ENCODE assay signal across 10 mouse cellular contexts in the genomic region with DNA sequence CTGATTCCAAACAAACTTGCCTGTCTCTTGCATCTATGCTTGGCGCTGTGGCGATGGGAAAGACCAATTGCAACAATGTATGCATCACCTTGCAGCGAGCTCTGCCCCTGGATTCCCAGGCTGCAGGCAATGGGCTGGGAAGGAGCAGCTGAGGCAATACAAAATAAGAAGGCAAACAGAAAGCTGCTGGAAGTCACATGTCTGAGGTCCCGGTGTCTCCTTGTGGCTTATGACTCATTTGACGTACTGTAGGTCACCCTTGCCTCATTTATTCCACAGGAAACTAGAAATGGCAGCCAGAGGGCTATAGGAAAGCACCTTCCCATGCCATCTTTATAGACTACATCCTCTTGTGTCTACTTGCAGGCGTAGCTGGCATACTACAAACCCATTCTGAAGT.
"Had no signal": no experiment of that assay in that cellular context is flagged by ENCODE, and none has a peak within 500 bp of the region (broad histone marks: within the 10 kb centered on the region; RNA-seq: fewer than 3 reads in every experiment).

No protein-coding gene starts in this region.

- H3K4me3 ChIP-seq: limb, embryonic 15.5 days; liver, embryonic 12.5 days; megakaryocyte, embryonic 14.5 days; midbrain, embryonic 15.5 days; stomach, embryonic 15.5 days had no signal

- H3K9ac ChIP-seq: limb, embryonic 15.5 days; liver, embryonic 12.5 days; lung, embryonic 14.5 days; midbrain, embryonic 15.5 days; stomach, embryonic 15.5 days had no signal

- H3K4me1 ChIP-seq: megakaryocyte, embryonic 14.5 days; midbrain, embryonic 15.5 days; stomach, embryonic 15.5 days had no signal

- ATAC-seq: liver, embryonic 12.5 days; midbrain, embryonic 15.5 days had no signal

- H3K9me3 ChIP-seq: limb, embryonic 15.5 days; liver, embryonic 12.5 days; midbrain, embryonic 15.5 days; stomach, embryonic 15.5 days had no signal

- H3K27ac ChIP-seq: limb, embryonic 15.5 days; liver, embryonic 12.5 days; macrophage; midbrain, embryonic 15.5 days; stomach, embryonic 15.5 days had no signal

- H3K4me2 ChIP-seq: limb, embryonic 15.5 days; liver, embryonic 12.5 days; lung, embryonic 14.5 days; midbrain, embryonic 11.5 days; midbrain, embryonic 15.5 days; stomach, embryonic 15.5 days had no signal

- DNase-seq: kidney, adult 8-10 months; right cerebral cortex, postnatal 14 days had no signal

- H3K36me3 ChIP-seq: limb, embryonic 15.5 days; liver, embryonic 12.5 days; midbrain, embryonic 15.5 days; stomach, embryonic 15.5 days had no signal

- H3K27me3 ChIP-seq: limb, embryonic 15.5 days; liver, embryonic 12.5 days; megakaryocyte, embryonic 14.5 days; midbrain, embryonic 15.5 days; stomach, embryonic 15.5 days had no signal
